10 mouse cellular contexts compared by ENCODE assay signal in the genomic region with DNA sequence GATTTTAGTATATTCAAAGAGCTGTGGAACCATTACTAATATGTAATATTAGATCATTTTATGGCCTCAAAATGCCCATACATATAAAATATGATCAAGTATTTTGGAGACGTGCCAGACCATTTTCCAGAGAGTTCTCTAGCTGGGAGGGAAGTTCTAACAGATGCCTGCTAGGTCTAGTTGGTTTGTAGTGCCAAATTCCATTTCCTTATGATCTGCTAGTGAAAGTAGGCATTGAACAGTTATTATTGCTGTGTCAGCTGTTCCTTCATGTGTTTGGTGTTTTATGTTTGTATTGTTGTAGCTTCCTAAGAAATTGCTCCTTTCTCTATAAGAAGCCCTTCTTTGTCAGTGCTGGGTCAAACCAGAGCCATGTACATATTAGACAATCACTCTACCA.
"Had no signal": no experiment of that assay in that cellular context is flagged by ENCODE, and none has a peak within 500 bp of the region (broad histone marks: within the 10 kb centered on the region; RNA-seq: fewer than 3 reads in every experiment).

No protein-coding gene starts in this region.

- H3K27me3 ChIP-seq: kidney, embryonic 15.5 days; limb, embryonic 15.5 days; liver, embryonic 12.5 days; midbrain, embryonic 13.5 days; stomach, embryonic 15.5 days had no signal

- H3K4me2 ChIP-seq: kidney, embryonic 15.5 days; limb, embryonic 15.5 days; liver, embryonic 12.5 days; midbrain, embryonic 13.5 days; stomach, embryonic 15.5 days had no signal

- H3K36me3 ChIP-seq: kidney, embryonic 15.5 days; limb, embryonic 15.5 days; liver, embryonic 12.5 days; midbrain, embryonic 13.5 days; stomach, embryonic 15.5 days had no signal

- H3K27ac ChIP-seq: kidney, embryonic 15.5 days; limb, embryonic 15.5 days; liver, embryonic 12.5 days; midbrain, embryonic 13.5 days; stomach, embryonic 15.5 days had no signal

- H3K4me3 ChIP-seq: kidney, embryonic 15.5 days; limb, embryonic 15.5 days; liver, embryonic 12.5 days; midbrain, embryonic 13.5 days; stomach, embryonic 15.5 days had no signal

- DNase-seq: kidney, postnatal 14 days; layer of hippocampus, adult 9-11 months; layer of hippocampus, postnatal 36 days; right cerebral cortex, postnatal 14 days; thymus, postnatal 36 days had no signal

- H3K9ac ChIP-seq: kidney, embryonic 15.5 days; limb, embryonic 15.5 days; liver, embryonic 12.5 days; midbrain, embryonic 13.5 days; stomach, embryonic 15.5 days had no signal

- ATAC-seq: liver, embryonic 12.5 days; midbrain, embryonic 13.5 days had no signal

- H3K4me1 ChIP-seq: kidney, embryonic 15.5 days; limb, embryonic 15.5 days; liver, embryonic 12.5 days; midbrain, embryonic 13.5 days; stomach, embryonic 15.5 days had no signal

- H3K9me3 ChIP-seq: kidney, embryonic 15.5 days; limb, embryonic 15.5 days; liver, embryonic 12.5 days; midbrain, embryonic 13.5 days; stomach, embryonic 15.5 days had no signal
